13 mouse cellular contexts compared by ENCODE assay signal in the genomic region with DNA sequence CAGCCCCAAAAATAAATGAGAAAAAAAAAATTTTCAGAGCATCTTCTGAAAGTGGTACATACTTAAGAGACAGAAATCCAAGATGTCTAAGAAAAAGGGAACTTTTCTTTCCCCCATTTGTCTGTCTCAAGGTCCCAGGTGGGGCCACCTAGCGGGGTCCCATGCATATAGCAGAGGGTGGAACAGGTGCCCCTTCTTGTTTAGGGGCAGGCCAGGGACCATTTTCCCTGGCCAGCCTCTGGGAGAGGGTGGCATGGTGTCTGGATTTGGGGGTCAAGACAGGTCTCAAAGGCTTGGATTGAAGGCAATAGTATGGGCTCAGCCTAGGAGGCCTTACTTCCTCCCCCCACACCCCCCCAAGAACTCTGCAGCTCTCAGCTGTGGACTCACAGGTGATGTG. TPM values are rescaled to one million over a fixed set of nuclear protein-coding genes. Genes with fewer than 3 reads are reported as not detected.
DNase-seq lines count a peak whose midpoint lies in the region; ATAC-seq and TF ChIP-seq lines count a peak whose summit lies in the region.
"Had no signal": no experiment of that assay in that cellular context is flagged by ENCODE, and none has a peak within 500 bp of the region (broad histone marks: within the 10 kb centered on the region; RNA-seq: fewer than 3 reads in every experiment).

No protein-coding gene starts in this region.

- H3K9me3 ChIP-seq in liver, postnatal 0 days (ENCODE audit: low read length) = no peaks in the 10 kb centered on the region
- no peaks in the 10 kb centered on the region for H3K9me3 ChIP-seq in hindbrain, embryonic 14.5 days (ENCODE audit: control insufficient read depth, low read length)
- H3K9me3 ChIP-seq: midbrain, embryonic 12.5 days had no signal

- H3K4me2 ChIP-seq in liver, postnatal 0 days (ENCODE audit: low read depth, low read length) = no peak overlapping the region
- H3K4me2 ChIP-seq in hindbrain, embryonic 14.5 days (replicated peaks) = no peak overlapping the region
- H3K4me2 ChIP-seq: lung, embryonic 14.5 days; midbrain, embryonic 12.5 days had no signal

- H3K36me3 ChIP-seq in thymus, adult 2 months (ENCODE audit: control insufficient read depth, insufficient read depth, low read length) = no peaks in the 10 kb centered on the region
- H3K36me3 ChIP-seq in liver, postnatal 0 days (replicated peaks; ENCODE audit: insufficient read depth, low read length) = no peaks in the 10 kb centered on the region
- no peaks in the 10 kb centered on the region for H3K36me3 ChIP-seq in hindbrain, embryonic 14.5 days (replicated peaks; ENCODE audit: control insufficient read depth, insufficient read depth)
- H3K36me3 ChIP-seq: midbrain, embryonic 12.5 days had no signal

- peak; percentile 74; the same call in 1 of the 2 replicates for TF ChIP-seq CTCF in thymus, adult 2 months (IDR thresholded peaks at IDR 0.05; ENCODE audit: borderline replicate concordance, control insufficient read depth, extremely low read depth, insufficient read depth, low read length, poor library complexity)
- no peak for TF ChIP-seq CTCF in bone marrow macrophage, adult 2 months (IDR thresholded peaks at IDR 0.05; ENCODE audit: low read depth, low read length)
- TF ChIP-seq CTCF in liver, postnatal 0 days (IDR thresholded peaks at IDR 0.05; ENCODE audit: low read depth) = peak; percentile 37

- 4% methylated on average over 1 of the region's 1 CpGs for WGBS in thymus, adult 2 months
- WGBS in liver, postnatal 0 days (ENCODE audit: insufficient replicate concordance) = 33% methylated on average over 1 of the region's 1 CpGs
- WGBS in hindbrain, embryonic 14.5 days = 87% methylated on average over 1 of the region's 1 CpGs

- no peak for ATAC-seq in liver, postnatal 0 days
- ATAC-seq in hindbrain, embryonic 14.5 days (ENCODE audit: low FRiP score) = no peak

- TF ChIP-seq POLR2A in thymus, adult 2 months (IDR thresholded peaks at IDR 0.05; ENCODE audit: control insufficient read depth, extremely low read depth, insufficient read depth, low read length, poor library complexity) = no peak
- no peak for TF ChIP-seq POLR2A in bone marrow macrophage, adult 2 months (IDR thresholded peaks at IDR 0.05; ENCODE audit: borderline replicate concordance, low read depth, low read length)

- no peaks in the 10 kb centered on the region for H3K27me3 ChIP-seq in thymus, adult 2 months (ENCODE audit: control insufficient read depth, insufficient read depth, low read length)
- no peaks in the 10 kb centered on the region for H3K27me3 ChIP-seq in liver, postnatal 0 days (ENCODE audit: insufficient read depth, low read length)
- no peaks in the 10 kb centered on the region for H3K27me3 ChIP-seq in hindbrain, embryonic 14.5 days (ENCODE audit: control insufficient read depth, insufficient read depth, low read length)
- H3K27me3 ChIP-seq: midbrain, embryonic 12.5 days had no signal

- peak overlapping the region; percentile 98 for H3K27ac ChIP-seq in thymus, adult 2 months (ENCODE audit: control insufficient read depth, insufficient read depth, low read length)
- H3K27ac ChIP-seq in bone marrow macrophage, adult 2 months (ENCODE audit: insufficient read depth, low read depth, low read length) = peak overlapping the region; percentile 73
- peak overlapping the region; percentile 64 for H3K27ac ChIP-seq in liver, postnatal 0 days (ENCODE audit: low read depth)
- no peak overlapping the region for H3K27ac ChIP-seq in hindbrain, embryonic 14.5 days
- H3K27ac ChIP-seq: heart, adult 2 months; midbrain, embryonic 12.5 days had no signal

- no peak overlapping the region for H3K9ac ChIP-seq in liver, postnatal 0 days (replicated peaks)
- H3K9ac ChIP-seq in hindbrain, embryonic 14.5 days = no peak overlapping the region
- H3K9ac ChIP-seq: lung, embryonic 14.5 days; midbrain, embryonic 12.5 days had no signal

- peak overlapping the region; percentile 17; the same call in 1 of the 2 replicates for H3K4me3 ChIP-seq in thymus, adult 2 months (ENCODE audit: control insufficient read depth, insufficient read depth, low read length)
- no peak overlapping the region for H3K4me3 ChIP-seq in bone marrow macrophage, adult 2 months (ENCODE audit: insufficient read depth, low read length)
- no peak overlapping the region for H3K4me3 ChIP-seq in liver, postnatal 0 days (ENCODE audit: low read depth, low read length)
- H3K4me3 ChIP-seq in hindbrain, embryonic 14.5 days (replicated peaks; ENCODE audit: low read length) = no peak overlapping the region
- H3K4me3 ChIP-seq: heart, adult 2 months; midbrain, embryonic 12.5 days had no signal

- no peak for TF ChIP-seq EP300 in liver, postnatal 0 days (IDR thresholded peaks at IDR 0.05; ENCODE audit: low read depth)

- DNase-seq in thymus, adult 2 months = peak; percentile 77
- DNase-seq in thymus, postnatal 0 days (ENCODE audit: low spot score) = no peak
- peak; percentile 26 for DNase-seq in liver, postnatal 0 days
- DNase-seq in thymus, postnatal 4 days = peak; percentile 80
- DNase-seq in ovary, postnatal 36 days (ENCODE audit: low spot score) = no peak
- DNase-seq in layer of hippocampus, postnatal 14 days (ENCODE audit: low spot score in 2 of 2) = no peak
- no peak for DNase-seq in hindbrain, embryonic 14.5 days (ENCODE audit: low spot score)
- DNase-seq: cerebellum, adult 2 months; heart, adult 2 months; kidney, adult 8-10 months; lung, embryonic 14.5 days had no signal

- peaks cover 84% of the 10 kb centered on the region for H3K4me1 ChIP-seq in thymus, adult 2 months (replicated peaks; ENCODE audit: control insufficient read depth, insufficient read depth, low read length)
- H3K4me1 ChIP-seq in bone marrow macrophage, adult 2 months (ENCODE audit: control insufficient read depth, insufficient read depth, low read length) = peaks cover 65% of the 10 kb centered on the region
- H3K4me1 ChIP-seq in liver, postnatal 0 days (ENCODE audit: insufficient read depth) = peaks cover 35% of the 10 kb centered on the region
- H3K4me1 ChIP-seq in hindbrain, embryonic 14.5 days (replicated peaks; ENCODE audit: control insufficient read depth, insufficient read depth, low read length) = no peaks in the 10 kb centered on the region

RNA-seq across cellular contexts. Expression of gene Adcy7, which starts 17.7 kb away (rescaled TPM):
- 61.7 and 63.7 TPM in 2 replicates for polyA plus RNA-seq in thymus, adult 2 months (2012; rRNA removed)
- polyA plus RNA-seq in thymus, postnatal 0 days (2015; fragmentation: Nextera tagmentation; extraction: Ambion mirVana) = 16.2 and 21.1 TPM in 2 replicates
- 145 and 146 TPM in 2 replicates for polyA plus RNA-seq in bone marrow macrophage, adult 2 months (2012; ENCODE audit: insufficient read depth, insufficient read length, missing spikeins)
- polyA plus RNA-seq in liver, postnatal 0 days (2015; fragmentation: Nextera tagmentation; extraction: Ambion mirVana) = 8.1 and 8.4 TPM in 2 replicates
- 1 to 10 TPM; 3.5 to 3.6 TPM for total RNA-seq in layer of hippocampus, postnatal 14 days (2021)
- polyA plus RNA-seq in hindbrain, embryonic 14.5 days (2014; fragmentation: Nextera tagmentation; extraction: Ambion mirVana) = 4.9 and 6.3 TPM in 2 replicates

Comparison
In these comparisons a context has a peak if more than half of its experiments do, and no peak if none do; other contexts are left out.
1. DNase-seq: peak in thymus, adult 2 months (single experiment), liver, postnatal 0 days (single experiment) and thymus, postnatal 4 days (single experiment); none in thymus, postnatal 0 days (single experiment), ovary, postnatal 36 days (single experiment), layer of hippocampus, postnatal 14 days (0 of 2) and hindbrain, embryonic 14.5 days (single experiment).